Mouse (Mus musculus): ENCODE data around the gene Iqce. TPM values are rescaled to one million over a fixed set of nuclear protein-coding genes. Genes with fewer than 3 reads are reported as not detected.

Gene Iqce
- polyA plus RNA-seq, 1 experiment from 2014 or later = 9.6 TPM

DNA sequence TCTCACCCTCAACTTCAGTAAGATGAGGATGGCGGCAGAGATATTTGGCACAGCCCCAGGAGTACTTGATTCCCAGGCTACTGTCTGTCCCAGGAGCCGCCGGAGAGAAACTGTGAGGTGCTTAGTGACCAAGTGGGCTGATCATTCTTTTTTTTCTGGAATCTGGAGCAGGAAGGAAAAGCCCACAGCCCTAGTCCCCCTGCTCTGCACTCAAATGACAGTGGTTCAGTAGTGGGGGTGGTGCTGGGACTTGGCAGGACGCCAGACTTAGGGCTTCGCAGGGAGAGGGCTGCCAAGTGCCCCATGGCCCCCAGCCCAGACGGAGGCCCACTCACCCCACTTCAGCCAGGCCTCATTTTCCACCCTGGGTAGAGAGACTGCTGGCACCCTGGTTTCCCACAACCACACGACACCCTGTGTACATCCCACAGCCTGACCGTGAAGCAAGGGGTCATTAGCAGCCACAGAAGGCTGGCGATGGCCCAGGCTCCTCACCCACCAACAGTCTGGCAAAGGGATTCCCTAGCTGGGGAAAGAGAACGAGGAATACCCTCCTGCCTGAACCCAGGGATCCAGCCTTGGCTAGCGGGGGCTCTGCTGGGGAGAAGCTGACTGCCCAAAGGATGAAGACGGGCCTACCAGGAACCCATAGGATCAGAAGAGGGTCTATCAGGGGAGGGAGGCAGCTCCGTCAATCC is 54.2 kb downstream of the Iqce start:
- 2% methylated on average over 13 of the region's 13 CpGs for WGBS
- ATAC-seq (replicated peaks; ENCODE audit: extremely low read depth, insufficient read depth, low FRiP score) = peak; percentile 3; the same call in 1 of the 2 replicates
- Histone ChIP-seq H3K4me2 (ENCODE audit: low read depth, low read length) (peak overlapping the region; percentile 93), H3K27ac (ENCODE audit: low read length) (peak overlapping the region; percentile 90), H3K9me3 (replicated peaks; ENCODE audit: control insufficient read depth, low read length) (no peaks in the 10 kb centered on the region), H3K27me3 (ENCODE audit: control insufficient read depth, insufficient read depth, low read length) (no peaks in the 10 kb centered on the region), H3K4me3 (ENCODE audit: low read length) (peak overlapping the region; percentile 94), H3K4me1 (ENCODE audit: control insufficient read depth, insufficient read depth, low read length) (peaks cover 46% of the 10 kb centered on the region), H3K36me3 (ENCODE audit: control insufficient read depth, insufficient read depth) (peaks cover 3% of the 10 kb centered on the region; the same call in 1 of the 2 replicates), H3K9ac (ENCODE audit: low read length) (peak overlapping the region; percentile 99)

DNA sequence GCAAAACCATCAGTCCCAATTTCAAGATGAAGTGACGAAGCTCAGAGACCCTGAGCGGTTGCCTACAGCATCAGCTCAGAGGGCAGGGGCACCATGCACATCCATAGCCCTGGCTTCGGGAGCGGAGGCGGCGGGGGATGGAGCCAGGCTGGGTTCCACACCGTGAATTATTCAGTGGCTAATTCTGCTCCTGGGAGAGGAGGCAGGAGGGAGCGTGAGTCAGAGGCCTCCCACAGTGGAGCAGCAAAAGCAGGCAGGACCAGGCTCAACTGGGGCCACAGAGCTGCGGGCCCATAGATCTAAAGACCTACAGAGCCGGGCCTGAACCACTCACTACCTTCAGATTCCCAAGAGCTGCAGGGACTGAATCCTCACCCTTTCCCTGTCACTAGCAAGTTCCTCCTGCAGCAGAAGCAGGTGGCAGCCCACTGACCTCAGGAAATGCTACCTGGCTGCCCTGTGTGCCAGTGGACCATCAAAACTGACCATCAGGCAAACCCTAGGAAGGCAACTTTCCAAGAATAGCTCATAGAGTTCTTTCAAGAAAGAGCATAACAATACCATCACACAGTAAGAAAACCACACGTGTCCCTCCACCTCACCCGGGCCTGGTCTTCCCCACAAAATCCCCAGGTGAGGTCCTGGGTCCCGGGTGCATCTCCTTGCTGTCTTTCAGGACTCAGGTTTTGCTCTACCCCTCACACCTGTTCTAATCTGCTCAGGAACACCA is 55.0 kb downstream of the Iqce start:
- no peak for ATAC-seq (replicated peaks; ENCODE audit: extremely low read depth, insufficient read depth, low FRiP score)
- H3K27ac ChIP-seq (ENCODE audit: low read length) = peak overlapping the region; percentile 90
- peak overlapping the region; percentile 99 for H3K9ac ChIP-seq (ENCODE audit: low read length)
- no peaks in the 10 kb centered on the region for H3K9me3 ChIP-seq (replicated peaks; ENCODE audit: control insufficient read depth, low read length)
- 60% methylated on average over 13 of the region's 13 CpGs for WGBS
- peaks cover 42% of the 10 kb centered on the region for H3K4me1 ChIP-seq (ENCODE audit: control insufficient read depth, insufficient read depth, low read length)
- peaks cover 3% of the 10 kb centered on the region; the same call in 1 of the 2 replicates for H3K36me3 ChIP-seq (ENCODE audit: control insufficient read depth, insufficient read depth)
- H3K4me3 ChIP-seq (ENCODE audit: low read length) = peak overlapping the region; percentile 94
- H3K27me3 ChIP-seq (ENCODE audit: control insufficient read depth, insufficient read depth, low read length) = no peaks in the 10 kb centered on the region
- H3K4me2 ChIP-seq (ENCODE audit: low read depth, low read length) = peak overlapping the region; percentile 93

DNA sequence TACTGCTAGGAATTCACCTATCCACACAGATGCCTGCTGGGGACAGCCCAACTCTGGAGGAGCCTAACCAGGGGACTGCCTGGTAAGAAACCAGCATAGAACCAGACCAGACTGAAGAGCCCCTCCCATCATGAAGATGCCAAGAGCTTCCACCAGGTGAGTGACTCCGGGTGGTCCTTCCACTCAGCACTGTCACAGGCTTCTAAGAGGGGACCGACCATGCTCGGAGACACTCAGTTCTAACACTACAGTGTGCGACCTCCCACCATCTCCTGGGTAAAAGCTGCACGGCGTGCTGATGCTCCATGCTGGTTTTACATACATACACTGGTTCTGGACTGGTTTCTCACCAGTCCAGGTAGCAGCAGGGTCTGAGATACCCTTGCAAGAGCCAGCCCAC is 56.0 kb downstream of the Iqce start:
- Histone ChIP-seq H3K4me1 (ENCODE audit: control insufficient read depth, insufficient read depth, low read length) (peaks cover 50% of the 10 kb centered on the region), H3K4me3 (ENCODE audit: low read length) (no peak overlapping the region), H3K36me3 (ENCODE audit: control insufficient read depth, insufficient read depth) (peaks cover 3% of the 10 kb centered on the region; the same call in 1 of the 2 replicates), H3K27ac (ENCODE audit: low read length) (no peak overlapping the region), H3K27me3 (ENCODE audit: control insufficient read depth, insufficient read depth, low read length) (no peaks in the 10 kb centered on the region), H3K4me2 (ENCODE audit: low read depth, low read length) (peak overlapping the region; percentile 4; the same call in 1 of the 2 replicates), H3K9ac (ENCODE audit: low read length) (peak overlapping the region; percentile 99), H3K9me3 (replicated peaks; ENCODE audit: control insufficient read depth, low read length) (no peaks in the 10 kb centered on the region)
- 92% methylated on average over 6 of the region's 6 CpGs for WGBS
- no peak for ATAC-seq (replicated peaks; ENCODE audit: extremely low read depth, insufficient read depth, low FRiP score)

DNA sequence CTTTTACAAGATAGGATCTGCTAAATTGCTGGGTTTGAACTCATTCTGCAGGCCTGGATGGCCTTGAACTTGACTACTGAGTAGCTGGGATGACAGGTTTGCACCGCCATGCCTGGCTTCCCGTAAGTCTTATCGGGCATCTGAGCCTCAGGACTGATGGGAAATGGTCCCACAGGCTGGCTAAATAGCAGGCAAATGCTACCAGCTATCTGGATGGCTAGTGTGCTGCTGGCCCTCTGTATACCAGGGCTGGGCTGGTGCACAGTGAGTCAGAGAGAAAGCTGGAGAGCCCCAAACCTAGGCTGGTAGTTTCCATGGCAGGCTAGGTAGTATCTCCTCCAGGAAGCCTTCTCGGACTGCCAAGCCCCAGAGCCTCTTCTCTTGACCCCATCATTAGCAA is 56.7 kb downstream of the Iqce start:
- ATAC-seq (replicated peaks; ENCODE audit: extremely low read depth, insufficient read depth, low FRiP score) = no peak
- Histone ChIP-seq H3K9ac (ENCODE audit: low read length) (no peak overlapping the region), H3K36me3 (ENCODE audit: control insufficient read depth, insufficient read depth) (peaks cover 3% of the 10 kb centered on the region; the same call in 1 of the 2 replicates), H3K4me3 (ENCODE audit: low read length) (no peak overlapping the region), H3K4me2 (ENCODE audit: low read depth, low read length) (no peak overlapping the region), H3K27me3 (ENCODE audit: control insufficient read depth, insufficient read depth, low read length) (no peaks in the 10 kb centered on the region), H3K27ac (ENCODE audit: low read length) (0 out of 2 replicates have a peak overlapping the region, but pooled peaks have one; percentile 32), H3K4me1 (ENCODE audit: control insufficient read depth, insufficient read depth, low read length) (peaks cover 57% of the 10 kb centered on the region), H3K9me3 (replicated peaks; ENCODE audit: control insufficient read depth, low read length) (no peaks in the 10 kb centered on the region)
- 79% methylated on average over 4 of the region's 4 CpGs for WGBS

DNA sequence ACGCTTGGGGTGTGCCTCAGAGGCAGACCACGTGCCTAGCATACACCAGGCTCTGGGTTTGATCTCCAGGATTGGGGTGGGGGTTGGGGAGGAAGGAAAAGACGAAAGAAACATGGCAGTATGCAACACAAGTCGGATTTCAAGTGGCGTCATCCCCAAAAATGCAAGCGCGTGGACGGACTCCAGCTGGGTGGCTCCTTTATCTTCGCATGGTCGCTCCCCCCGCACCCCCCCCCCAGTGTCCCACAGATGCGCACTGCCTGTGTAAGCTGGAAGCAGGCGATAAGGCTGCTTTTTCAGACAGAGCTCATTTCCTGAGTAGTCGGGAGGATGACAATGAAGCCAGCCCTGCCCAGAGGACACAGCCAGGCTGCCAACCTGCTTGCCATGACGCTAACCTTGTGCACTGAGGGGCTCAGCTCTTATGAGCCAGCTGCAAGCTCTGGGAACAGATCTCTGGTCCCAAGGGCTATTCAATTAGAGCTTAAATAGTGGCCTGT is 57.4 kb downstream of the Iqce start:
- 57% methylated on average over 15 of the region's 15 CpGs for WGBS
- Histone ChIP-seq H3K9me3 (replicated peaks; ENCODE audit: control insufficient read depth, low read length) (no peaks in the 10 kb centered on the region), H3K36me3 (ENCODE audit: control insufficient read depth, insufficient read depth) (peaks cover 3% of the 10 kb centered on the region; the same call in 1 of the 2 replicates), H3K27me3 (ENCODE audit: control insufficient read depth, insufficient read depth, low read length) (no peaks in the 10 kb centered on the region), H3K27ac (ENCODE audit: low read length) (peak overlapping the region; percentile 32), H3K4me1 (ENCODE audit: control insufficient read depth, insufficient read depth, low read length) (peaks cover 58% of the 10 kb centered on the region), H3K9ac (ENCODE audit: low read length) (no peak overlapping the region), H3K4me2 (ENCODE audit: low read depth, low read length) (no peak overlapping the region), H3K4me3 (ENCODE audit: low read length) (no peak overlapping the region)
- no peak for ATAC-seq (replicated peaks; ENCODE audit: extremely low read depth, insufficient read depth, low FRiP score)

DNA sequence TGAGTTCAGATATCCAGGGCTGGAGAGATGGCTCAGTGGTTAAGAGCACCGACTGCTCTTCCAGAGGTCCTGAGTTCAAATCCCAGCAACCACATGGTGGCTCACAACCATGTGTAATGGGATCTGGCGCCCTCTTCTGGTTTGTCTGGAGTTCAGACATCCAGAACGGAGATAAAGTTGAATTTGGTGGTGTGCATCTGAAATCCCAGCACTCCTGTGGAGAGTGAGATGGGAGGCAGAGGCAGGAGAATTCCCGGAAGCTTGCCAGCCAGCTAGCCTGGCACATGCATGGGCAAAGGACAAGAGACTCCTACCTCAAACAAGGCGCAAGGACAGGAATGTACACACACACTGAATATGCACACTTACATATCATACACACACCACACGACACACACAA is 57.9 kb downstream of the Iqce start:
- no peak overlapping the region for H3K4me3 ChIP-seq (ENCODE audit: low read length)
- no peak overlapping the region for H3K4me2 ChIP-seq (ENCODE audit: low read depth, low read length)
- no peaks in the 10 kb centered on the region for H3K9me3 ChIP-seq (replicated peaks; ENCODE audit: control insufficient read depth, low read length)
- peaks cover 56% of the 10 kb centered on the region for H3K4me1 ChIP-seq (ENCODE audit: control insufficient read depth, insufficient read depth, low read length)
- H3K27me3 ChIP-seq (ENCODE audit: control insufficient read depth, insufficient read depth, low read length) = no peaks in the 10 kb centered on the region
- H3K36me3 ChIP-seq (ENCODE audit: control insufficient read depth, insufficient read depth) = peaks cover 3% of the 10 kb centered on the region; the same call in 1 of the 2 replicates
- 86% methylated on average over 6 of the region's 6 CpGs for WGBS
- ATAC-seq (replicated peaks; ENCODE audit: extremely low read depth, insufficient read depth, low FRiP score) = no peak
- H3K9ac ChIP-seq (ENCODE audit: low read length) = no peak overlapping the region
- peak overlapping the region; percentile 17; the same call in 1 of the 2 replicates for H3K27ac ChIP-seq (ENCODE audit: low read length)

DNA sequence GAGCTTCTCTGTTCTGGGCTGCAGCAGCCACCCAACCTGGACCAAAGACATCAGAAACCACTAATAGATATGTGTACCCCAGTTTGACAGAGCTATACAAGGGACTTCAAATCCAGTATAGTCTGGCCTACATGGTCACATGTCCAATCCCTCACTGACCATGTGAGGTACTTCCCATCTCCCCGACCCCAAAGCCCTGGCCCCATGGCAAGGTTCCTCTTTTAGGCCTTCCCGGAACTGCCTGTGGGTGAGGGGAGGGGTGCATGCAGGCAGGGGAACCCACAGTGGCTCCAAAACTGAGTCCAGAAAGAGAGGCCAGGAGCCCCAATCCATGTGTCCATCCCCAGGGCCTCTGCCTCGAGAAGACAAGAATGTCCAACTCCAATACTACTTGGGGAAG is 60.1 kb downstream of the Iqce start:
- ATAC-seq (replicated peaks; ENCODE audit: extremely low read depth, insufficient read depth, low FRiP score) = no peak
- Histone ChIP-seq H3K9me3 (replicated peaks; ENCODE audit: control insufficient read depth, low read length) (no peaks in the 10 kb centered on the region), H3K36me3 (ENCODE audit: control insufficient read depth, insufficient read depth) (peaks cover 5% of the 10 kb centered on the region), H3K4me2 (ENCODE audit: low read depth, low read length) (no peak overlapping the region), H3K4me3 (ENCODE audit: low read length) (no peak overlapping the region), H3K9ac (ENCODE audit: low read length) (peak overlapping the region; percentile 28), H3K27me3 (ENCODE audit: control insufficient read depth, insufficient read depth, low read length) (no peaks in the 10 kb centered on the region), H3K27ac (ENCODE audit: low read length) (peak overlapping the region; percentile 37), H3K4me1 (ENCODE audit: control insufficient read depth, insufficient read depth, low read length) (peaks cover 54% of the 10 kb centered on the region)
- 53% methylated on average over 3 of the region's 3 CpGs for WGBS

DNA sequence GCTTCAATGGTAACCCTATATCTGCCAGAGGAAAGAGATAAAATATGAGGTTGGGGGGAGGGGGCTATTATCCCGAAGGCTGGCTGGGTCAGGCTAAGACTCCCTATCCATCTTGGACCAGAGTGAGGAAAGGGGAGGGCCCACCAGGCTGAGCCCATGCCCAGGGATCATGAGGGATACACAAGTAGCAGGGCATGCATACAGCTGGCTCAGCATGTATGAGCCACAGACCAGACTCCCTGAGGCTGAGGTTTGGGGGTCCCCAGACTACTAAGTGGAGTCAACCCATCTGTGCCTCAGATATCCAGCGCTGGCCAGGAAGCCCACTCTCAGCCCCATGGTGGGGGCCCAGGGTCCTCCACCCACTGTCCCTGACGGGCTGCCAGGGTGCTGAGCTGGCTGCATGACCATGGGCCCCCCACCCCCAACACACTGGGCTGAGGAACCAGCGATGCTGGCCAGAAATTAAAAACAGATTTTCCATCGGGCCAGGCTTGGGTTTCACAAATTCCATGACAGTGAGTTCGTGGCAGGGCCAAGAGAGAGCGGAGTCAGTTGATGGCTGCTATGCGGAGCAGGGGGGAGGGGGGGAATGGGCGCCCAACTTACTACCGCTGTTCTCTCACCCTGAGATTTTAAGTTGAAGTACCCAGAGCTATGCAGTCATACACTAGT is 60.8 kb downstream of the Iqce start:
- Histone ChIP-seq H3K27ac (ENCODE audit: low read length) (peak overlapping the region; percentile 37), H3K4me3 (ENCODE audit: low read length) (no peak overlapping the region), H3K27me3 (ENCODE audit: control insufficient read depth, insufficient read depth, low read length) (no peaks in the 10 kb centered on the region), H3K36me3 (ENCODE audit: control insufficient read depth, insufficient read depth) (peaks cover 6% of the 10 kb centered on the region), H3K4me1 (ENCODE audit: control insufficient read depth, insufficient read depth, low read length) (peaks cover 49% of the 10 kb centered on the region), H3K4me2 (ENCODE audit: low read depth, low read length) (no peak overlapping the region), H3K9me3 (replicated peaks; ENCODE audit: control insufficient read depth, low read length) (no peaks in the 10 kb centered on the region), H3K9ac (ENCODE audit: low read length) (peak overlapping the region; percentile 28)
- ATAC-seq (replicated peaks; ENCODE audit: extremely low read depth, insufficient read depth, low FRiP score) = peak; percentile 17; the same call in 1 of the 2 replicates
- 45% methylated on average over 10 of the region's 10 CpGs for WGBS
